Mouse (Mus musculus) limb, embryonic 13.5 days (tissue): ENCODE measurements around the gene 1500009C09Rik. TPM values are rescaled to one million over a fixed set of nuclear protein-coding genes. Genes with fewer than 3 reads are reported as not detected.
A peak's percentile ranks its signal among the peaks of the same experiment; 100 is the strongest.

Experiments
- ATAC-seq: fragments of 200-750 bp; cut with Nextera tagmentation; 2 replicates; pipeline ENCODE4 v1.8.0; 2017; ENCODE audit warnings: low read depth, moderate number of reproducible peaks, moderate TSS enrichment; ENCODE audit not compliant: low FRiP score
- H3K27ac ChIP-seq: fragments of 300-500 bp; sonication (generic); 2 replicates; pipeline ENCODE4 v1.5.1; 2015; ENCODE audit warnings: inconsistent platforms, mild to moderate bottlenecking, moderate library complexity
- H3K27me3 ChIP-seq: fragments of 300-500 bp; sonication (generic); 2 replicates; pipeline ENCODE4 v1.6.1; 2015; ENCODE audit warnings: mild to moderate bottlenecking, inconsistent platforms
- H3K36me3 ChIP-seq: fragments of 300-500 bp; sonication (generic); 2 replicates; pipeline ENCODE4 v1.6.1; 2015; ENCODE audit warnings: inconsistent platforms, mild to moderate bottlenecking, moderate library complexity
- H3K4me1 ChIP-seq: fragments of 300-500 bp; sonication (generic); 2 replicates; pipeline ENCODE4 v1.6.1; 2015; ENCODE audit warnings: inconsistent platforms
- H3K4me2 ChIP-seq: fragments of 300-500 bp; sonication (generic); replicated peaks from 2 replicates; pipeline ENCODE4 v1.6.1; 2015; ENCODE audit warnings: inconsistent platforms, mild to moderate bottlenecking, moderate library complexity
- H3K4me3 ChIP-seq: fragments of 300-500 bp; sonication (generic); 2 replicates; pipeline ENCODE4 v1.5.1; 2015; ENCODE audit warnings: moderate library complexity, mild to moderate bottlenecking, inconsistent platforms
- H3K9ac ChIP-seq: fragments of 300-500 bp; sonication (generic); 2 replicates; pipeline ENCODE4 v1.6.1; 2015; ENCODE audit warnings: mild to moderate bottlenecking, inconsistent platforms
- H3K9me3 ChIP-seq: fragments of 300-500 bp; sonication (generic); 2 replicates; pipeline ENCODE4 v1.6.1; 2016; ENCODE audit warnings: inconsistent platforms
- WGBS: fragments of 180-500 bp; shearing (Covaris S2); methylation state at CpG from one replicate; pipeline ENCODE4 v1.1.7; 2015; 5-methylcytosine and 5-hydroxymethylcytosine counted together
- polyA plus RNA-seq: library from polyadenylated mRNA; unstranded; fragments of >200 nt; fragmentation: Nextera tagmentation; extraction: Ambion mirVana; gene quantifications from 2 replicates; pipeline ENCODE4 v1.2.1, GENCODE M21; 2015

Gene 1500009C09Rik
- polyA plus RNA-seq, result not detected in 2 replicates

DNA sequence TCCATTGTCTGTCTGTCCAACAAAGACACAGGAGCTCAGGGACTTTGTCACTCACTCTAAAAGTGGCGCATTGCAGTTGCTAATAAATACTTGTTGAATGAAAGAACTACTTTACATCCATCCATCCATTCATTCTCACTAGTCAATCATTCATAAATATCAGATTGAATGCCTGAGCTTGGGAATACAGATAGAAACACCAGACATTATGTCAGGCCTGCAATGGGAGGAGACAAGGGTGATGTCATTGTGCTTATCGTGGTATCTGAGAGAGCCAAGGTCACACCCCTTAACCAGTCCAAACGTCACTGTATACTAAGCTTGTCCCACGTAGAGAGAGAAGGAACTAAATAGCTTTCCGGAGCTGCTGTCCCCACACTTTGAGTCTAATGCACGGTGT is at the start of gene 1500009C09Rik:
Gene 1500009C09Rik (plus strand): TSS at position 301 of the 400 bp plus-strand sequence.
- Histone ChIP-seq H3K27ac (no peak within 1 kb of the TSS), H3K36me3 (no peaks in the 10 kb centered on the region), H3K9me3 (no peaks in the 10 kb centered on the region), H3K9ac (no peak within 1 kb of the TSS), H3K4me2 (no peak within 1 kb of the TSS), H3K27me3 (no peaks in the 10 kb centered on the region), H3K4me3 (no peak within 1 kb of the TSS), H3K4me1 (peaks cover 6% of the 10 kb centered on the region; the same call in 1 of the 2 replicates)
- WGBS, result 92% methylated on average over 6 of the region's 6 CpGs
- ATAC-seq, result no peak

- ATAC-seq, result no peak
- H3K27me3 ChIP-seq, result peaks cover 46% of the 10 kb centered on the region
- 92% methylated on average over 10 of the region's 10 CpGs for WGBS
- no peaks in the 10 kb centered on the region for H3K9me3 ChIP-seq
- peaks cover 18% of the 10 kb centered on the region for H3K4me1 ChIP-seq
- H3K9ac ChIP-seq, result no peak overlapping the region
- no peak overlapping the region for H3K4me3 ChIP-seq
- peaks cover 84% of the 10 kb centered on the region for H3K36me3 ChIP-seq
- H3K4me2 ChIP-seq, result no peak overlapping the region
- H3K27ac ChIP-seq, result no peak overlapping the region
Observed at GRCm38 (mm10) chr15:82203090-82203489, 49.1 kb upstream of the 1500009C09Rik start.

- peaks cover 53% of the 10 kb centered on the region for H3K27me3 ChIP-seq
- H3K4me1 ChIP-seq, result peaks cover 18% of the 10 kb centered on the region
- H3K9me3 ChIP-seq, result no peaks in the 10 kb centered on the region
- peaks cover 77% of the 10 kb centered on the region for H3K36me3 ChIP-seq
- H3K9ac ChIP-seq, result no peak overlapping the region
- ATAC-seq, result no peak
- H3K27ac ChIP-seq, result no peak overlapping the region
- H3K4me3 ChIP-seq, result no peak overlapping the region
- no peak overlapping the region for H3K4me2 ChIP-seq
- 88% methylated on average over 20 of the region's 20 CpGs for WGBS
Observed at GRCm38 (mm10) chr15:82203611-82204351, 48.4 kb upstream of the 1500009C09Rik start.

DNA sequence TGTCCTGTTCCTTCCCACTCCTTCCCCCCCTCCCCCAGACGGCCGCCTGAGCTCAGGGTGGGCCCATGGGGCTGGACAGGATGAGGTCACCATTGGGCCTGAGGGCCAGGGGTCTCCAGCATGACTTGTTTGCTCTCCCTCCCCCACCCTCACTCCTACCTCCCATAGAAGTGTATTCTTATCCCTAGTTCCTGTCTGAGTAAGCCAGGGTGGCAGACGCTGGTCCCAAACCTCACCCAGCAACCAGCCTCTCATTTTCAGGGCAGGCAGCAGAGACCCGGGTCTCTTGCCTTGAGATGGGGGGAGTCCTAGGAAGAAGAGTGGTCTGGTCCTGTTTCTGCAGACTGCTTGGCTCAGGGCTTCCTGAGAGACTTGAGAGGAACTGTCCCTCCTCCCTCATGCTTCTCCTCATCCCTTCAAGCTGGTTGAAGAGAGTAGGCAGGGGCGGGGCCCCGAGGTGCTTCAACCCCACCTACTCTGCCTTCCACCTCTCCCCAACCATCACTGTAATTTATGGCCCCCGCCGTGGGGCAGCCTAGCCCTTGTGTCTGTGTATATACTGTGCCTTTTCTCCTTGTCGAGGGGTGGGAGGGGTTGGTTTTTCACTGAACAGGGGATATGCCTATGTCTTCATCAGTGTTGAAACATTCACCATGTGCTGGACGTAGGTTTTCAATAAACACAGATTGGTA is 47.4 kb upstream of the 1500009C09Rik start:
- Histone ChIP-seq H3K9ac (no peak overlapping the region), H3K4me2 (no peak overlapping the region), H3K27ac (no peak overlapping the region), H3K27me3 (peaks cover 63% of the 10 kb centered on the region), H3K4me3 (no peak overlapping the region), H3K4me1 (peaks cover 18% of the 10 kb centered on the region), H3K9me3 (no peaks in the 10 kb centered on the region), H3K36me3 (peaks cover 67% of the 10 kb centered on the region)
- 60% methylated on average over 8 of the region's 10 CpGs for WGBS
- ATAC-seq, result 0 out of 2 replicates have a peak, but pooled peaks have one; percentile 31

GRCm38 (mm10) chr15:82206365-82207104 is 45.7 kb upstream of the 1500009C09Rik start:
- H3K9me3 ChIP-seq, result no peaks in the 10 kb centered on the region
- peaks cover 80% of the 10 kb centered on the region for H3K27me3 ChIP-seq
- ATAC-seq, result peak; percentile 11; the same call in 1 of the 2 replicates
- H3K4me2 ChIP-seq, result no peak overlapping the region
- H3K4me3 ChIP-seq, result 0 out of 2 replicates have a peak overlapping the region, but pooled peaks have one; percentile 10
- H3K9ac ChIP-seq, result 0 out of 2 replicates have a peak overlapping the region, but pooled peaks have one; percentile 0
- peaks cover 26% of the 10 kb centered on the region for H3K4me1 ChIP-seq
- H3K27ac ChIP-seq, result no peak overlapping the region
- peaks cover 51% of the 10 kb centered on the region for H3K36me3 ChIP-seq
- WGBS, result 49% methylated on average over 9 of the region's 9 CpGs

DNA sequence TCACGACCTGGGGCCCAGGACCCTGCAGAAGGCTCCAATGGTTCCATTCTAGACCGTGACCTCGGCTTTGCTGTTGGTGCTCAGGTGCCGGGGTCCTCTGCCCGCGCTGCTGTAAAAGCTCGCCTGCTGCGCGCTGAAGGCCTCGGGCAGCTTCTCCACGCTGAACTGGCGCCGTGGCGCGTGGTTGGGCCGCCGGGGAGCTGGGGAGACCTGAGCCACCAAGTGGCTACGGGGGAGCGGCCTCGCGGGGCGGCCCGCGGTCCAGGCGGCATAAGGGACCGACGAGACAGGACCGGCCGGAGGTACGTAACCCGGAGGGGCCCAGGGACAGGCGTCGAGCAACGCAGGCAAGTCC is 45.1 kb upstream of the 1500009C09Rik start:
- Histone ChIP-seq H3K36me3 (peaks cover 46% of the 10 kb centered on the region), H3K27me3 (peaks cover 86% of the 10 kb centered on the region), H3K27ac (no peak overlapping the region), H3K4me3 (peak overlapping the region; percentile 10), H3K9me3 (no peaks in the 10 kb centered on the region), H3K9ac (peak overlapping the region; percentile 13; the same call in 1 of the 2 replicates), H3K4me2 (peak overlapping the region; percentile 40), H3K4me1 (peaks cover 31% of the 10 kb centered on the region)
- ATAC-seq, result no peak
- WGBS, result 9% methylated on average over 34 of the region's 34 CpGs

- no peak for ATAC-seq
- Histone ChIP-seq H3K9me3 (no peaks in the 10 kb centered on the region), H3K36me3 (peaks cover 40% of the 10 kb centered on the region), H3K4me1 (peaks cover 37% of the 10 kb centered on the region), H3K9ac (no peak overlapping the region), H3K27ac (no peak overlapping the region), H3K4me3 (peak overlapping the region; percentile 10; the same call in 1 of the 2 replicates), H3K27me3 (peaks cover 91% of the 10 kb centered on the region), H3K4me2 (peak overlapping the region; percentile 40)
- 13% methylated on average over 30 of the region's 30 CpGs for WGBS
Observed at GRCm38 (mm10) chr15:82207504-82208219, 44.5 kb upstream of the 1500009C09Rik start.

DNA sequence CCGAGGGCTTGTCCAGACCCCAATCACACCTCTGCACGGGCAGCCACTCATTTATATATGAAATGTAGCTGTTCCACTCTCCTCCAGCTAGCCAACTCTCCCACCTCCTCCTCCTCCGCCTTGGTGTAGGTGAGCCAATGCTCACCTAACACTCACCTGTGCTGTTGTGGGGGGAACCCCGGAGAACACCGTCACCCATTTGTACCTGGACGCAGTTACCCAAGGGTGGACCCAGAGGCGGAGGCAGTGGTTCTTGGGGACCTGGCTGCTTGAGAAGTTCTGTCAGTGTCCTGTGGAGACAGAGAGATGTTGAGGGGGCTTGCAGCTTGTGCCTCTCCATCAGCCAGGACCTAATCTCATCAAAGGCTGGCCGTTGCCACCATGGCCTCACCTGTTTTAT is 43.9 kb upstream of the 1500009C09Rik start:
- H3K4me1 ChIP-seq, result peaks cover 39% of the 10 kb centered on the region
- no peak overlapping the region for H3K4me3 ChIP-seq
- no peak overlapping the region for H3K9ac ChIP-seq
- peaks cover 98% of the 10 kb centered on the region for H3K27me3 ChIP-seq
- H3K9me3 ChIP-seq, result no peaks in the 10 kb centered on the region
- ATAC-seq, result no peak
- 78% methylated on average over 8 of the region's 8 CpGs for WGBS
- no peak overlapping the region for H3K27ac ChIP-seq
- H3K4me2 ChIP-seq, result no peak overlapping the region
- H3K36me3 ChIP-seq, result peaks cover 33% of the 10 kb centered on the region

GRCm38 (mm10) chr15:82209295-82210050 is 42.7 kb upstream of the 1500009C09Rik start:
- Histone ChIP-seq H3K27ac (no peak overlapping the region), H3K27me3 (peaks cover 99% of the 10 kb centered on the region), H3K9ac (no peak overlapping the region), H3K4me3 (no peak overlapping the region), H3K9me3 (no peaks in the 10 kb centered on the region), H3K4me2 (no peak overlapping the region), H3K36me3 (peaks cover 22% of the 10 kb centered on the region), H3K4me1 (peaks cover 39% of the 10 kb centered on the region)
- WGBS, result 73% methylated on average over 13 of the region's 13 CpGs
- no peak for ATAC-seq

DNA sequence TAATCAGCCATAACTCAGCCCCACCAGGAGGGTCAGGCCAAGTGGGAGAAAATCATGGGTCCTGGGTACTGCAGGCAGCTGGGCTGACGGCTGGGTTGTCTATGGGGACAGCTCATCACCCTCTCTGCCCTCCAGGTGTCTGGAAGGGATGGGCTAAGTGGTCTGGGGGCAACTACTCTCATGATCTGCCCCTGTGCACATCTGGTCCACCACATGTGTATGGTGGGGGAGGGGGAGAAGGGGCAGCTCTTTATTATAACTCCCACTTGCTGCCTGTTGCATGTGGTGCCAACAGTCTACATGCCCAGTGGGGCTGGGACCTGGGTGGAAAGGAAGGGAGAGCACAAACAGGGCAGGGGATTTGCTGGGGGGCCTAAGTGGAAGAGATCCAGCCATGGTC is 41.4 kb upstream of the 1500009C09Rik start:
- 16% methylated on average over 1 of the region's 1 CpGs for WGBS

DNA sequence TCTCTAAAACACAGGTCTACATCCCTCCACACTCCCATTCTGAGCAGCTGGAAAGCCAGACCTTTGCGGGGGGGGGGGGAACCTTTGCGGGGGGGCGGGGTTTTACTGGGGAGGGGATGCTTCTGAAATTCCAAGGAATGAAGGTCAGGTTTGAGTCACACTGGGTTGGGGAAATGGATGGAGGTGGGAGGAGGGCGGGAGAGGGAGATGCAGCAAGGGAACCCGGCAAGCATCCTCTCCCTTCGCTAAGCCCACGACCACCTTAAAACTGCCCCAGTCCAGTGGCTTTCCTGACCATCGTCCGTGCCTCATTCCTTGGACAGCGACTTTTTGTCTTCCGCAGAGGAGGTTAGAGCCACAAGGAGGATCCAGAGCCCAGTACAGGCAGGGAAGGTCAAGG is 40.9 kb upstream of the 1500009C09Rik start:
- Histone ChIP-seq H3K4me3 (peak overlapping the region; percentile 53), H3K4me1 (peaks cover 46% of the 10 kb centered on the region), H3K9me3 (no peaks in the 10 kb centered on the region), H3K36me3 (peaks cover 4% of the 10 kb centered on the region), H3K27ac (no peak overlapping the region), H3K4me2 (peak overlapping the region; percentile 81), H3K9ac (peak overlapping the region; percentile 64; the same call in 1 of the 2 replicates), H3K27me3 (peaks cover 99% of the 10 kb centered on the region)
- no peak for ATAC-seq
- 1% methylated on average over 11 of the region's 11 CpGs for WGBS

More for the DNA sequence above, 41.4 kb upstream of the 1500009C09Rik start:
- H3K27me3 ChIP-seq, result peaks cover 99% of the 10 kb centered on the region
- H3K4me1 ChIP-seq, result peaks cover 45% of the 10 kb centered on the region
- H3K9me3 ChIP-seq, result no peaks in the 10 kb centered on the region
- no peak overlapping the region for H3K27ac ChIP-seq
- ATAC-seq, result no peak
- H3K4me2 ChIP-seq, result no peak overlapping the region
- H3K9ac ChIP-seq, result no peak overlapping the region
- peaks cover 8% of the 10 kb centered on the region for H3K36me3 ChIP-seq
- no peak overlapping the region for H3K4me3 ChIP-seq
